Mouse (Mus musculus) brain, embryonic 14.5 days (tissue): ENCODE data around the gene H2-Q10. TPM values are rescaled to one million over a fixed set of nuclear protein-coding genes. Genes with fewer than 3 reads are reported as not detected.
"Not testable (repeated sequence)": the region's sequence is repeated elsewhere in the genome, so short reads cannot be mapped to it uniquely, and the experiment has no call there.

ENCODE experiments used
- DNase-seq: peaks from one replicate; pipeline ENCODE4 v3.0.0-alpha.2; 2011; ENCODE audit warnings: low read depth
- CTCF ChIP-seq: fragments of 200-500 bp; IDR thresholded peaks from 2 replicates; pipeline ENCODE4 v1.5.1; 2012; ENCODE audit warnings: inconsistent platforms, mild to moderate bottlenecking, moderate library complexity, borderline replicate concordance; ENCODE audit not compliant: insufficient read depth, insufficient read length; ENCODE audit errors: extremely low read depth
- POLR2A ChIP-seq: fragments of 200-500 bp; IDR thresholded peaks from 2 replicates; pipeline ENCODE4 v1.6.1; 2012; ENCODE audit warnings: mild to moderate bottlenecking, inconsistent platforms, borderline replicate concordance; ENCODE audit not compliant: poor library complexity, insufficient read depth, insufficient read length, severe bottlenecking; ENCODE audit errors: extremely low read depth
- polyA plus RNA-seq: library from polyadenylated mRNA; depleted of rRNA; stranded (reverse); fragments of >200 nt; gene quantifications from 2 replicates; pipeline ENCODE4 v1.2.3, GENCODE M21; 2012

Gene H2-Q10
- polyA plus RNA-seq, 1 experiment: 0.11 TPM

DNA sequence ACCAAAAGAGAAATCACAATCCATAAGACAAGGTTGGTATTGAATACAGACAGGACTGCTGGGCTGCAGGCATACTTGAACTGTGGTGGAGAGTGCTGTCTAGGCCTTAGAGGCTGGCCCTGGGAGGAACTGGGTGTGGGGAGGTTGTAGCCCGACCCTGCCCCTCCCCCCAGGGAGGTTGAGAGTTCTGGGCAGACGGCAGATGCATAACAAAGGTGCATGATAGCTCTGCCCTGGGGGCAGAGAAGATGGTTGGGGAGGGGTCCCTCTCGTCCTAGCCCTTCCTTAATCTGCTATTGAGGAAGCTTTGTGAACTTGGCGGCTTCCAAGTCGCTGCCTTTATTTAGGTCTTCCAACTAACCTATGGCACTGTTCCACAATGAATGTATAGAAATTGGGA, 34.0 kb downstream of the H2-Q10 start:
- TF ChIP-seq POLR2A (no peak), CTCF (no peak)

DNA sequence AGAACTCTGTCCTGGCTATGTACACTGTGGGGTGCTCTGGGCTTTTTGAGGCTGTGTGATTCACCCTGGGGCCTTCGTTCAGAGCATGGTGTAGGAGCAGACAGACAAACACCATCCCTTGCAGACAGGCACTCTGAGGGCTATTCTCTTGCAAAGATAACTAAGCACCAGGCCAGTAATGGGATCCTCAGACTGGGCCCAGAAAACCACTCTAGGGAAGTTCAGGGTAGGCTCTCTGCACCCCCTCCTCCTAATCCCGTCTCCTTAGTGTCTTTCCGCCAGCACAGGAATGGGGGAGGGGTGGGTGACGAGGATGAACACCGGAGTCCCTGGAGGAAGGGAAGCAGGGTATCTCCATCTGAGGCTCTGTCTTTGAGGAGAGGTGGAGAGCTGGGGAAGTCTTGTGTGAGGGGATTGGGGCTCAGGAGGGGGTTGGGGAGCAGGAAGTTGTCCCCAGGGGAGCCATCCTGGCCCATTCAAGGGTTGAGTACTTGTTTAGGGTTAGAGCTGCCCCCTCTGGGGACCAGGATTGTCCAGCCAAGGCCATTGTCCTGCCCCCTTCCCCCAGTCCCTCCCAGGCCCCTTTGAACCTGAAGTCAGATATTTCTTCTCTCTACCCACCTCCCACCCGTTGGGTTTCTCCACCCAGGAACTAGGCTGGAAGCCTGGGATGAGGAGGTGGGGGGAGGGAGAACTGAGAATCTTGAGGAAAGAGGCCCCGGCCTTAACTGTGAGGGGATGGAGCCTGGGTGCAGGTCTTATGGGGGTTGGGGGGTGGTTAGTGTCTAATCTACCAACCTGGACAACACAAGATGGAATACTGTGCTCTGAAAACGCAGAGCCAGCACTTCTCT, 35.0 kb downstream of the H2-Q10 start:
- no peak for DNase-seq
- TF ChIP-seq CTCF: no peak
- TF ChIP-seq POLR2A: no peak

More for the DNA sequence above, 34.0 kb downstream of the H2-Q10 start:
- DNase-seq: no peak

GRCm38 (mm10) chr17:35505776-35506175, 35.9 kb downstream of the H2-Q10 start, which contains the start of gene Pou5f1:
TSS of gene Pou5f1 (plus strand) at chr17:35506018.
- DNase-seq: no peak

DNA sequence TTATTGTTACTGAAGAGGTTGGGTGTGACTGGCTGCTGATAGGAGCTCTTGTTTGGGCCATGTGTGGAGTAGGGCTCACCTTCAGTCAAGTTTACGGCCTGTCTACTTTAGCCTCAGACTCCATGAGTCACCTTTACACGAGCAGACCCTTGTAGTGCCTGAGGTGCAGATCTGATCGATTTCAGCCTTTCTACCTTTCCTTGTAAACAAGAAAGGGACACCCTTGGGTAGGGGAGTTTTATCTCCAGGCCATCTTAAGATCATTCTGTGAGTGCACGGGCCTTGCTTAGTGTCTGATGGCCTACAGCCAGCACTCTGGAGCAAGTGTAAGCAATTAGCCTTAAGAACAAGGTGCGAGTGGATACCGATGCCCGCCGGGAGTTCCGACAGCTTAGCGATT, 37.0 kb downstream of the H2-Q10 start:
- DNase-seq: no peak
- TF ChIP-seq CTCF (no peak), POLR2A (no peak)

More at GRCm38 (mm10) chr17:35505776-35506175, 35.9 kb downstream of the H2-Q10 start, which contains the start of gene Pou5f1:
- TF ChIP-seq POLR2A (no peak), CTCF (no peak)

DNA sequence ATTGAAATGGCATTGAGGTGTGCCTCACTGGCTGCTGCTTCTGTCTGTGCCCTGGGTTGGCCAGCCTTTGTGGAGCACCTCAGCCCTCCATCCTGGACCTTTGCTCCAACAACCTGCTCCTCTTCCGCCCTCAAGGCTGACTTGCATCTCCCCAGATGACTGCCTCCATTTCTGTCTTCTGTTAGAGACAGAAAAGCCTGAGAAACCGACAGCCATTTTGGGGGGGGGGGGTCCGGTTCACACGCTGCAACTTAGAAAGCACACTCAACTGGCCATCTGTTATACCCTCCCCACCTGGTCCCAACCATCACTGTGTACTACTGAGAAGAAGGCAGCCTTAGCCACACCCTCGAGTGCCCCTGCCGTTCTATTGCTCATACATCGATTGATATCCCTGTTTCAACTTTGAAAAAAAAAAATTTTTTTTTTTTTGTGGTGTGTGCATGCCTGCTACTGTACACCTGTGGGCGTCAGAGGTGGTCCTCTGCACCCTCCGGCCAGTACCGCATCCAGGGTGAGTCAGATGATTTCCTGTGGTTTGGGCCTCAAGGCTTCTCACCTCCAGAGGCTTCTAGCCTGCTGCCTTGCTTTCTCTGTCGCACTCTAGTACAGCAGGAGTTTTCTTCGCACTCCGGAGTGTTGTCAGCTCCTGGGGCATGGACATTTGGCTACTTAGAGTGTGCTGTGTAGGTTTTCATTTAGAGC, 37.8 kb downstream of the H2-Q10 start:
- TF ChIP-seq POLR2A: no peak
- no peak for DNase-seq

- not testable (repeated sequence) for DNase-seq
Measured at GRCm38 (mm10) chr17:35508279-35508678, 38.4 kb downstream of the H2-Q10 start.

- peak; percentile 76 for DNase-seq
- TF ChIP-seq CTCF (peak; percentile 50; the same call in 1 of the 2 replicates), POLR2A (no peak)
Measured at GRCm38 (mm10) chr17:35509284-35509683, 39.4 kb downstream of the H2-Q10 start.

DNA sequence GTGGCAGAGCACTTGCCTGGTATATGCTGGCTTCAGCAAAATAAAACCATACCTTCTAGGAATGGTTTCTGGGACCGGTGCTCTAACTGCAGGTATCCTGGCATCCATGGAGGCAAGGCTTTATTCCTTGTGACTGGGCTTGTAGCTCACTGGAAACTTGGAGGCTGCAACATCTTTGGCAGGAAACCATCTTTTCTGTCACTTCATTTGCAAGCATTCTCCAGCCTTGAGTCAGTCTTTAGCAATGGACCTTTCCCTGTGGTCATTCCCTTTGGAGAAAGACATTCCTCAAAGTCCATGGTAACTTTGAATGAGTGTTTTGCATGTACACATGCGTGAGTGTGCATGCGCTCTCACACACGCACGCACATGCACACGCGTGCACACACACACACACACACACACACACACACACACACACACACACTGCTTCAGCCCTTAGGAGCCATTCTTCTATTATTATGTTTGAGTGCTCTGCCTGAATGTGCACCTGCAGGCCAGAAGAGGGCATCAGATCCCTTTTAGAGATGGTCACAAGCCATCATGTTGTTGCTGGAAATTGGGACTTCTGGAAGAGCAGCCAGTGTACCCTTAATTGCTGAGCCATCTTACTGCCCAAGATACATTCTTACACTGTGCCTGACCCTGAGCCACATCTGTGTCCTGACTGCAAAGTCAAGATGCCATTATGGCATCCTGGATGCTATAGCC, 43.2 kb downstream of the H2-Q10 start:
- DNase-seq: peak; percentile 40
- peak; percentile 53; the same call in 1 of the 2 replicates for TF ChIP-seq CTCF
- no peak for TF ChIP-seq POLR2A

DNA sequence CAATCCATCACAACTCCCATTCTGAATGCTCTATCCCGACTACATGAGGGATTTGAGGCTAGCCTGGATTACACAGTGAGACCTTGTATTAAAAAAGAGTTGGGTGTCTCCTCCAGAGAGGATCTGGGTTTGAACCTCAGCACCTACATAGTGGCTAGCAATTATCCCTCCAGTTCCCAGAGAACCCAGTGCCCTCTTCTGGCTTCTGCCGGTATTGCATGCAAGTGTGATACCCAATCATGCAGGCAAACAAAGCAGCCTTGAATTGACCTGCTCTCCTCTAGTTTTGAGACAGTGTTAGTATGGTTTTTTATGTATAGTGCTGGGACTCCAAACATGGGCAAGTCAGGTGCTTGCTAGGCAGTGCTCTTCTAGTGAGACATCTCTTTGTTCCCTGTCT, 44.0 kb downstream of the H2-Q10 start:
- TF ChIP-seq POLR2A: no peak
- peak; percentile 73 for TF ChIP-seq CTCF
- peak; percentile 61 for DNase-seq

- TF ChIP-seq POLR2A: no peak
- no peak for DNase-seq
Measured at GRCm38 (mm10) chr17:35514756-35515155, 44.9 kb downstream of the H2-Q10 start.

DNA sequence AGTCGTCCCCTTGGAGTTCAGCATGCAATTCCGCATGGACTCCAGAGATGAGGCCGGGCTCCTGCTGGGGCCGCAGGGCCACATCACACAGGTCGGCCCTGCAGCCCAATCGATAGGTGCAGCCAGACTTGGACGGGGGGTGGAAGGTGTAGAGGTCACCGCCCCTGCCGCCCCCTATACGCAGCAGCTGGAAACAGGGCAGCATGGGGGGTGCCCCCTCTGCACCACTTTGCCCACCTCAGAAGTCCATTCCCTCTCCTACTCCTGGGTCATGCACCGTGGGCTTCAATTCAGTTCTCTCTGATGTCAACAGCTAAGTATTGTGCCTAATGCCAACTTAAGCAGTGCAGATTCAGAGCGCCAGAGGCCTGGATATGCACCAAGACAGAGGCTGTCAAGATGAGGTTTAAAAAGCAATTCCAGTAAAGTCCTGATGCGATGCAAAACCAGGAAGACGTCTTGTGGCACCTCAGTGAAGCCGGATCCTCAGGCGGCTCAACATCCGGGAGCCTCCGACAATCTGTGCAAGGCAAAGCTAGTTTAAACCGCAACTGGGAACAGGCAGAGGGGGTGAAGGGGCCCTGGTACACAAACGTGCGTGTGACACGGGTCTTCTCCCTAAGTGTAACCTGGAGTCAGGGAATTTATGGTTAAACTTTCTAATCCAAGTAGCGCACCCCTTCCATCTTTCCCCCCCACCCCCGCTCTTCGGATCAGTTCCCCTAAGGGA, 46.2 kb downstream of the H2-Q10 start:
- peak; percentile 66 for DNase-seq
- no peak for TF ChIP-seq CTCF
- TF ChIP-seq POLR2A: no peak
